Mouse (Mus musculus) adrenal gland, adult (tissue): Measurements from ENCODE around the gene Rbms1.

Experiments used
- DNase-seq, 2 experiments: peaks; one replicate each; pipeline ENCODE4 v3.0.0; 2022 to 2023; ENCODE audit warnings: low spot score in 1 of 2; ENCODE audit not compliant: inconsistent age in 2 of 2

The Rbms1 gene

GRCm38 (mm10) chr2:60787088-60787487, 175.9 kb downstream of the Rbms1 start:
- no peak for DNase-seq

DNA sequence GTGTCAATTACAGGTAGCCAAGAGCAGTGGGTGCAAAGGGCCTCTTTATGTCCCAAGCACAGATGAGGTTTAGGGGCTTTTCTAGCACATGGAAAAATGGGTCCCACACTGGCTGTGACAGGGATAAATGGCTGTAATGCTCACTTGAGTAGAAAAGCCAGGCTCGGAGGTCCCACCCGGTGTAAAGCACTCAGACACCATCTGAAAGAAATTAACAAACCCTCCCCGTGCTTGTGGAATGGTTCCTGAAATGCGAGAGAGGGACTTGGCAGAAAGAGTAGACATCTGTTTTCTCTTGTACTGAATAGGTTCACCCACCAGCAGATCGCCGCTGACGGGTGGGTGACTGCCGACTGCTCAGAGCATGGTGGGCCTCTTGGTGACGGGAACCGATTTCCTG, 176.7 kb downstream of the Rbms1 start:
- DNase-seq: no peak

DNA sequence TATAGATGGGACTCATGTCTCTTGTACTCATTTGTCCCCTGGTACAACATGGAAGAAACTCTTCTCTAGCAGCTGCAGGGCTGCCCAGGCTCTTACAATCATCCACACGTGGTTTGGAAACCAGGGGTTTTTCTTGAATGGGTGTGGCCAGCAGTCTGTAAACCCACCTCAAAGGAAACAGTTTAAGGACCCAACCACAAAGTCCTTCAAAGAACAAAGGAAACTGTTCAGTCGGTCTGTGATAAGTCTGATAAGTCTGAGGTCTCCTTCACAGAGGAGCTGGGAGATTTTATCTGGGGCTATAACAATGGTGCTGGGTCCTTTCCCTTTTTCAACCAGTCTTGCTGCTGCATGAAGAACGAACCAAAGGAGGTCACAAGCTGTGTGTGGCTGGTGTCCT, 188.5 kb downstream of the Rbms1 start:
- no peak for DNase-seq

DNA sequence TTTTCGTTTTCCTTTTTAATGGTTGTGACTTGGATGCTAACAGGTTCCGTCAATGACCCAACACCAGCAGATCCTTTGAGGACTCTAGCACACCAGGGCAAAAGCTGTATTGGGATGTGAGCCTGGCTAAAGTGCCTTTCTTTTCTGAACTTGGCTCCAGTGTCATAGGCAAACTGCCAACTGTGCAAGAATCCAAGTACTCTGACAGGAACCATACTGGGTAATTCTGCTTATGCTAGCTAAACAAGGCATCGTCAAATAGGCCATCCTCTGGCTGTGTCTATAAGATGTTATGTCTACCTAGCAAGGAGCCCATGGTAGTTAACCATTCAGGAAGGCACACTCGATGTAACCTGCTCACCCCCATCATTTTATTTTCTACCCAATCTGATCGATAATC, 189.4 kb downstream of the Rbms1 start:
- peak; percentile 18 to 69 for DNase-seq

DNA sequence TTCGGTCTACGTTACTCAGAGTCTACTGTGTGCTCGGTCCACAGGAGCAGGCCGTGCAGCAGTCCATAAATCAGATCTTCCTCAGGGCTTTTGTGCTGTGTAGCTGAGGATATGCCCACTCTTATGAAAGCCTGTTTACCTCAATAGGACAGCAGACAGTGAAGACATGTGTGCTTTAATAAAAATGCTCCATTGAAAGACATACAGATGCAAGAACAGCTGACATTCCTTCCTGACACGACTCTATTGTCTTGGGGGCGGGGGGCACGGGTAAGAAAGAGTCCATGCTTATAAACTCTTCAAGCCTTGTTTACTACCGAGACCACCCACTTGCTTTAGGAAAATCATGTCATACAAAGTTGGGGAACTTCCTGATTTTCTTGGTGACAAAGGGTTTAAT, 196.6 kb downstream of the Rbms1 start:
- DNase-seq: no peak

DNA sequence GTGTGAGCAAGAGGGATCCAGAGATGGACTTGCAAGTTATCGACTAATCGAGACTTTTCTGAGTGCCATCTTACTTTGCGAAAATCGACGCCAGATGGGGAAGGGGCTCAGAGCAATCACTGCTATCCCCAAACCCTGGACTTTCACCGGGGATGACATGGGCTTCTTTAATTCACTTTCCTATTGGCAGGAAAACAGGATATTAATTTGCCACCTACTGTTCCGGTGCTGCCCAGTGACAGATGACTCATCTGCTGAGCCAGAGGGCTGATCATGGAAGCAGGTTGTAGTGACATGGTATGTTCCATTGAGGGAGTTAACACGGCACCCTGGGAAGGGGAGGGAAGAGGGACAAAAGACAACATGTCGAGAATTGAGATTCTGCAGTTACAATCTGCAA, 206.8 kb downstream of the Rbms1 start:
- no peak for DNase-seq

DNA sequence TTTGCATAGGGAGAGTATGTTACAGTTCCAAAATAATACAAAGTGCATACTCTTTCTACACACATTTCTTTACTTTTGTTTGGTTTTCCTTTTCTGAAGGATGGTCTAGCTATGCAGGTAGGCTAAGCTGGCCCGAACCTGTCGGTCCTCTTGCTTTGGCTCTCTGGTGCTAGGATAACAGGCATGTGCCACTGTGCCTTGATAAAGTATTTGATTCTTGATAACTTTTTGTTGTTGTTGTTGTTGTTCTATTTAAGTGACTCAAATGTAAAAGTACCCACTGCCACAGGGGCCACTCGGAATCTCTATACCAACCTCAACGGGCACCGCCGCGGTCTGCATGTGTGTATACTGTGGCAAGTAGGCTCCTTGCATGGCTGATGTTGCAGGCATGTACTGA, 207.9 kb downstream of the Rbms1 start:
- DNase-seq: no peak

DNA sequence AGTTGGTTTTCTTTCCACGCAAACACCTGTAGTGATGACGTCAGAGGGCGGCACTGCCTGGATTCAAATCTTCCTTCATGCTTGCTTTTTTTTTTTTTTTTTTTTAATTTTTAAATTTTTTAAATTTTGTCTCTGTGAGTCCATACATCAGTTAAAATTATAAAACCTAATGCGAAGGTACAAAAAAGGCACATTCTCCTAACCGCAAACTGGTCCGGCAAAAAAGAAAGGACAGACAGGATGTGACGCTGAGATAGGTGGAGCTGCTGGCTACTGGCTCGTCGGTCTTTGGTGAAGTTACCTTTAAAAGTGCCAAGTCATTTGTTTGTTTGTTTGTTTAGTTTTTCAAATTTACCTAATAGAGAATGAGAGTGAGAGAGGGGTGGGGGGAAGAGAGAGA, 211.7 kb downstream of the Rbms1 start:
- no peak for DNase-seq

DNA sequence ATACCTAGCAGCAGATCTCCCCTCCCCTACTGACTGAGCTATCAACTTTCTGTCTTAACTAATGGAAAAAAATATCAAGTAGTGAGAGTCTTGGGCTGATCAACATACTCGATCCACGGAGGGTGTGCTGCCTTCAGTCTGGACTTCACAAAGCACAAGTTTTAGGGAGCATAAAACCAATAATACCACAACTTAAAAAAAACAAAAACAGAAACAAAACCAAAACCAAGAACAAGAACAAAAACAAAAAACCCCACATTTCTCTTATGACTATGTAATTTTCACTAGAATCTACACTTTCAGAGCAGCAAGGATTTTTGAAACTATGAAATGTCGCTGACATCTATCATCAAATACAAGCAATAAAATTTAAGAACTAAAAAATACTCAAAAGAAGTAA, 212.4 kb downstream of the Rbms1 start:
- DNase-seq: no peak

- DNase-seq: no peak
Measured at GRCm38 (mm10) chr2:60748585-60748984, 214.4 kb downstream of the Rbms1 start.

DNA sequence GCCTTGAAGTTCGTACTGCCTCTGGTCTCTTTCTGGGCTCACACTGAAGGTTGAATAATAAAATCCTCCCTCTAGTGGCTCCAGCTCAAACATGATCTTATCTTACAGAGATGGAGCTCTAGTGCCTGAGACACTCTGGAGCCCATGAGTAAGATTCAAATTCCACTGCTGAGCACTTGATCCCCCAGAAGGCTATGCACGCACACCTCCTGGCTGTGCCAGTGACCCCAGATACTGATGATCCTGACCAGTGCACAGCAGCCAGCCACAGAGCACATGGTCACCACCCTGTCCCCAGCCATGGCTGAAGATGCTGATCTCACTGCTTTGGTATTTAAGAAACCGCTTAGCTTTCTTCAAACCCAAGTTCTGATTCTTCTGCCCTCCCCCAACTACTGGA, 215.4 kb downstream of the Rbms1 start:
- DNase-seq: peak; percentile 16 to 50

- peak in 1 of 2 experiments; percentile 51 for DNase-seq
Measured at GRCm38 (mm10) chr2:60744674-60745073, 218.3 kb downstream of the Rbms1 start.

- DNase-seq: no peak
Measured at GRCm38 (mm10) chr2:60739389-60740137, 223.4 kb downstream of the Rbms1 start.

DNA sequence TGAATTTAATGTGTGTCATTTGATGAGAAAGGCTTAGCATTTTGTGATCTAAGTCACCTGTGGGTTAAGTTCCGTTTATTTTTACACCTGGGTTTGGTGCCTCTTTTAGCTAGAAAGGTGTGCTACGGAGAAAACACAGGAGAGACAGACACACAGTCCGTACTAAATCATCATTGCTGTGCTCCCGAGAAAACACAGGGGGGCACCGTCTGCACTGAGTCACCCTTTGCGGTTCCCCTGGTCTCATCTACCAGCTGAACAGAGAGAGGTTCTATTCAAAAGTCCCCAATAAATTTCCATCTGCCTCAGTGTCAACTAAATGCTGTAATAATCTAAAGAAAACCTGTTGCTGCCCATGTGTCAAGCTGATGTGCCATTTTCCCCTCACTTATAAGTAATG, 232.1 kb downstream of the Rbms1 start:
- DNase-seq: peak in 1 of 2 experiments; percentile 3

- peak; percentile 29 to 49 for DNase-seq
Measured at GRCm38 (mm10) chr2:60730024-60730423, 233.0 kb downstream of the Rbms1 start.

DNA sequence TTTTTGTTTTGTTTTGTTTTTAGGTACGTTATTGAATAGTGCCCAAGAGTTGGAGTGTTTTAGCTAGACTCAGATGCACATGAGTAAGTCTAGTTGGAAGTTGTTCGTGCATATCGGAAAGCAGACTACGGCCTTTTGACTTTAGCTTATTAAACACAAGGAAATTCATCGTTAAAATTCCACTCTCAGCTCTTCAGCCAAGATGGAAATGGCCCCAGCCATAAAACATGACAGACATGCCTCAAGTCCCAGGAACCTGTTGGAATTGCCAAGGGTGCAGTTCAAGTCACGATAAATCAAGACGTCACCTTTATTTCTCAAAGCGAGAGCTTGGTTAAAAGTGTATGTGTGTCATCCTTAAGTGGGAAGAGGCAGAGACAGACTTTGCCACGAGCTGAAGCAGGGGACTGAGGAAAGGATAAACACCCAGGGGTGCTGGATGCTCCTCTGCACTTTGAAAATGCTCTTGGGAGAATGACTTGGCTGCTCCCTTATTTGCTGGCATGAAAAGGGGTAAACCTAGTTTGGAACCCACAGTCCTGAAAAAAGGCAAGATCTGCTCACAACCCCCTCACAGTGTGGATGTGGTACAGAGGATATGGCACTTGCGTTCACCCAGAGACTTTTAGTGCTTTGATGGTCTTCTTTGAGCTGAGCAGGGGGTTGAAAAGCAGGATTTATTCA, 233.9 kb downstream of the Rbms1 start:
- DNase-seq: no peak

DNA sequence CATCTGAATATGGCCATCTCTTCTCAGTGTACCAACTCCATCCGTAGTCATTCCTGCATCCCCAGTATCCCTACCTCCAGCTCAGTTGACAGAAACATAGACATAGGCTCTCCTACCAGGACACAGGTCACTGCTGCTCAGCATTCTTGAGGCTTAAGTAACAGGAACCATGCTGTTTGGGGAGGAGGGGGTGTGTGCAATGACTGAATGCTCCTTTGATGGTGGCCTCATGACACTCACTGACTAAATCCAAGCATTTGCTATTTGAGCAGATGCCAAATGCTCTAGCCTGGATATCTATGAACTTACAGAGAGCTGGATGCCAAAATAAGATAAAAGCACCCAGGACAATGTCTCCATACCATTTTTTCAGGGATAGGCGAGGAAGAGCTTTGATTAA, 238.3 kb downstream of the Rbms1 start:
- no peak for DNase-seq

DNA sequence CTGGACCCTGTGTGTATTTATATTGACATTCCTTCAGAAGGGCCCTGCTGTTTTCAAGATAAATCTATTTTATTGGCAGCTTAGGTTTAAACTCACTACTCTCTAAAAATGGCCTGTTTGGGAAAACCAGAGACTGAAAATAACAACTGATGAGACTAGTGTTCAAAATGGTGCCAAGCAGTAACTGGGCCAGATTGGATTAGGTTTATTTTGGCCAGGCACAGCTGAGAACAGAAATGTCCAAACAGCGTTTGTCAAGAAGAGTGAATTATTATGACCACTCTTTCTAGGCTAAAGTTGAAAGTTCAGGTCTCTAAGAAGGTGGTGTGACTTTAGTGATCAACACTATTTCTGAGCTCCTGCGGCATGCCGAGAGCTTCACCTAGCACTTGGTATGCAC, 240.0 kb downstream of the Rbms1 start:
- DNase-seq: no peak

- no peak for DNase-seq
Measured at GRCm38 (mm10) chr2:60722514-60722913, 240.5 kb downstream of the Rbms1 start, which contains the start of gene Itgb6. Gene Itgb6 (minus strand): TSS chr2:60722643.

DNA sequence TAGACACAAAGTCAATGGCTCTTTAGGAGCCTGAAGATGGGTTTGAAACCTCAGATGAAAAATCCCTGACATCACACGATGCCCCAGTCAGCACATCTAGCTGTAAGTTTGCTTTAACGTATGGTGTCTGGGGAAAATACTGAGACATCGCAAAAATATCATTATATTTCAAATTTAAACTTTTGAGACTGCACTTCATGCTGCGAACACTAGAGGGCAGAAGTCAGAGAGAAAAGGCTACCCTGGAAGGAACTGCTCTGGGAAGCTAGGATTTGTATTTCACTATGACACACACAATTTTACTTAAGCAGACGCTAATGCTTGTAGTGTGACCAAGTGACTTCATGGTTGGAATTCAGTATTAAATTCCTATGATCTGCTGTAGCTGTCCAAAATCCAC, 242.1 kb downstream of the Rbms1 start:
- peak in 1 of 2 experiments; percentile 78 for DNase-seq

- peak; percentile 64 to 81 for DNase-seq
Measured at GRCm38 (mm10) chr2:60720205-60720604, 242.8 kb downstream of the Rbms1 start.

DNA sequence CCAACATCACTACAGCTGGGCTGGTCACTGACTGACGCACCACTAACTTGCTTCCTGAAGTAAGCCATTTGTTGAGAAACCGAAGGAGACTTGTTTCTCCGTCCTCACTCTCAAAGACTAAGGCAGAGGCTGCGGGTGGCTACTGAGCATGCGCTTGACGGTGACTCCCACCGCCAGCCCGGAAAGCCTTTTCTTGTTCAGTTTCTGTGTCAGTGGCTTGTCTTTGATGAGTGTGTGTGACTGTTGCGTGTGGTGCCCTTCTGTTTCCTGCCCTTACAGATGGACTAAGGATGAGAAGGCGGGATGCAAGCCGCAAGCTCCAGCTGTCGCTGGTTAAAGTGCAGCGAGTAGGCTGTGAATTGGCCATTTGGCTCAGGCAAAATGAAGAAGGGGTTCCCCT, 245.6 kb downstream of the Rbms1 start:
- peak in 1 of 2 experiments; percentile 40 for DNase-seq

GRCm38 (mm10) chr2:60716549-60716948, 246.4 kb downstream of the Rbms1 start:
- DNase-seq: no peak
